Mouse (Mus musculus): ENCODE results near the gene Gatad2b.
A peak's percentile ranks its signal among the peaks of the same experiment; 100 is the strongest.
"Not testable (repeated sequence)": the region's sequence is repeated elsewhere in the genome, so short reads cannot be mapped to it uniquely, and the experiment has no call there.

The Gatad2b gene

DNA sequence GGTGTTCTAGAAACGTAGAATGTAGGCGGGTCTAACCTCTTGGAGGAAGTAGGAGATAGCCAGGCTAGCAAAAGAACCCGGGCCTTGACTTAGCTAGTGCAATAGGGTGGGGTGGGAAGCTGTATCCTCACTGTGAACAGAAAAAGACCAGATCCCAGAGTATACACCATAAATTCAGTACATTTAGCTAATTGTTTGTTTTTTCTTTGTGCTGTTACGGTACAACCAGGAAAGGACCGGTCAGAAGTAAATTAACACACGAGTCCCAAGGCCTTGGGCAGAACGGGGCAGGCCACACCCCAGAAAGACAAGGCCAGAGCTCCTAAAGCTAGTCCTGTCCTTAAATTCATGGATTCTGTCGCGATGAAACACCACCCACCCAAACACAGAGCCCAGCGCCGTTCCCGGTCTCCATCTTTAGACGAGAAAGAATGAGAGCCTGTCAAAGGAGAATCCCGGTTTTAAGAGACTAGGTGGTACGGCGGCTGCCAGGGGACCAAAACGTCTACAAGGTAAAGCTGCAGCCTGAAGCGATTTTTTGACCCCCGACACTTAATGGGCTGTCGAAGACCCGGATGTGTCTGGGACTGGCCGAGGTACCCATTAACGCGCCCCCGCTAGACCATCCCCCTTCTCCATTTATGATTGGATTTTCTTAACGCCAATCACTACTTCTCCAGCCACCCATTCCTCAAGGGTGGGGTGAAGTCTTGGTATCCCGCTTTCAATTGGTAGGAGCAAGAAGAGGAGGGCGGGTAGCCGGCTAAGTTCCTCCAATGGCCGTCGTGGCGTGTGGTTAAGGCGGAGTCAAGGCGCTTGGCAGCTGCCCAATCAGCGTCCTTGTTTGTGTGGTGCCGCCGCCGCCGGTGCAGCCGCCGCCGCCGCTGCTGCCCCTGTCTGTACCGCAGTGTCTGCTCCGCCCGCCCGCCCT lies at the start of gene Gatad2b:
TSS of gene Gatad2b (plus strand) at position 834 of the 931 bp plus-strand sequence.
- DNase-seq (ENCODE audit: low read depth), result peak; percentile 99

DNA sequence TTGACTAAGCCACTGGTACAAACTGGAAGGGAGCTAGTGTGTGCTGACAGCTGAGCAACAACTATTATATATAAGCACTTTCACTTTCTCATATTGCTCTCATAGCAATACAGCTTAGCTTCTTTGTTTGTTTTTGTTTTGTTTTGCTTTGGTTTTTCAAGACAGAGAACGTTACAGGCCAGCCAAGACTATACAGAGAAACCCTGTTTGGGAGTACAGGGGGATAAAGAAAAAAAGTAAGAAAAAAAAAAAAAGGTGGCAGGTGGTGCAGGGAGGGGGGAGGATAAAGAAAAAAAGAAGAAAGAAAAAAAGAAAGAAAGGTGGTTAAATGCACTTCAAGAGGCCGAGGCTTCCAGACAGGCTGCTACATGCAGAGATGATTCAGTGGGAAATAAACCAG lies 47.6 kb upstream of the Gatad2b start:
- no peak for DNase-seq (ENCODE audit: low read depth)

DNA sequence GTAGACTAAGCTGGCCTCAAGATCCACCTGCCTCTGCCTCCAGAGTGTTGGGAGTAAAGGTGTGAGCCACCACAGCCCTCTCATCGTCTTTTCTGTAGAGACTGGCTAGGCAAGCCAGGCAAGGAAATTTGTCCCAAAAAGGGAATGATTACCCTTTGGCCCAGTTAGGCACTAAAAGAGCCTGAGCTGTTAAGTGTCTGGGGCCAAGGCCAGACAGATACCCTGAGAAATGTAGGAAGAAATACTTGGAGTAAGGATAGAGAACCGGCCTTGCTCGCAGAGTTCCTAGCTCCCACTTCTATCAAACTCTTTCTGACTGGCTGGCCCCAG lies 45.4 kb upstream of the Gatad2b start:
- no peak for DNase-seq (ENCODE audit: low read depth)

DNA sequence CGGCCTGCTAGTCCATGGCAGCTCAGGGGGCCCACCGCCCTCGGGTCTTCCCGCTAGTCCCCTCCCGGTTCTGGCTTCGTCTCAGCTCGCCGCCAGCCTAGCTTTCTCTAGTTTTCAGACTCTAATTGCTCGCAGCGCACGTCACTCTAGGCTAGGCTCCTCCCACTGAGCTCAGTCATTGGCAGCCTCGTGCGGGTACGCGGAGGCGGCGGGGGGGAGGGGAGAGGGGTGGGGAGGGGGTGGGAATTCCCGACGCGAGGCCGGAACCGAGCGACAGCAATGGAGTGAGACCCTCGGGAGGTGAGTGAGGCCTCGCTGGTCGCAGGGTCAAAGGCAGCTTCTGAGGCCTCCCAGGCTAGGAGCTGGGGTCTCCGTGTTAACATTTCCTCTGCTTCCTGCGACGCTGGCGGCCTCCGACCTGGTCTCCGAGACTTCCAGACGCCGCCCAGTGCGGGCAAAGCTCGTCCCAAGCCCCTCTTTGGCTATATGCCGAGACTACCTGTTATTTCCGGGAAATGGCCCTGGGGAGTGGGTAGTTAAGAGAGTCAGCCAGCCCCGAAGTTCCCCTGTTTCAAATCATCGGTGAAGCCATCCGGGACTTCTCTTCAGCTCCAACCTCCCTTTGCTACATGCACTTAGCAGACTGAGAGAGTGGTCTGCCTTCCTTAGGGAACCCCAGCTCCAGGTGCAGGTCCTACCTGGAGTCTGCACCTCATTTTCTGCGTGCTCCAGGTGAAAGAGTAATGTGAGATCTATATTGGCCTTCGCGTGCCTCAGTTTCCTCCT lies 44.8 kb upstream of the Gatad2b start, which contains the start of gene Slc39a1:
TSS of gene Slc39a1 (plus strand) at position 213 of the 786 bp plus-strand sequence.
- DNase-seq (ENCODE audit: low read depth), result peak; percentile 93

DNA sequence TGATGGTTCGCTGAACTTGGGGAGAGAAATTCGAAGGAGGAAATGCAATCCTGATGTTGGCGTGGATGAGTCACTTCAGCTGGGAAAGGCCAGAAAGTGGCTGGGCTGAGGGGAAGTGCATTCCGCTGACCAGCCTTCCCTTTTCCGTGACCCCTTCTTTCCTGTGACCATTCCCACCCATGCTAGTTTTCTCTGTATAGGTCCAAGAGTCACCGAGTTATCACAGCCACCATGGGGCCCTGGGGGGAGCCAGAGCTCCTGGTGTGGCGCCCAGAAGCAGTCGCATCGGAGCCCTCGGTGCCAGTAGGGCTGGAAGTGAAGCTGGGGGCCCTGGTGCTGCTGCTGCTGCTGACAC lies 44.3 kb upstream of the Gatad2b start:
- DNase-seq (ENCODE audit: low read depth), result no peak

DNA sequence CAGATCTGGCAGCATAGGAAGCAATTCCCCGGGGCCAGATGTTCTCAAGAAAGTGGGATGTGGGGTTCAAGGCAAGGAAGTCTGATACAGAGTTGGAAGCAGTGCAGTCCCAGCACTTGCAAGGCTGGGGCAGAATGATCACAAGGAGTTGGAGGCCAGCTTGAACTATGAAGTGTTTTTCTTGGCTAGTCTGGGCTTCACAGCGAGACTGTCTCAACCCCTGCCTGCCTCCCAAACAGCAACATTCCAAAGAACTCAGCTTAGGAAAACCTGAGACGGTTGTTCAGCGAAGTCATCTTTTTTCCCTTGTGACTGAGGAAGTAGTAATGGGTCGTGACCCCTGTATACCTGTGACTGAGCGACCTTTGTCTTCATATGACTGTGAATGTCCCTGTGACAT lies 42.2 kb upstream of the Gatad2b start:
- DNase-seq (ENCODE audit: low read depth), result no peak

DNA sequence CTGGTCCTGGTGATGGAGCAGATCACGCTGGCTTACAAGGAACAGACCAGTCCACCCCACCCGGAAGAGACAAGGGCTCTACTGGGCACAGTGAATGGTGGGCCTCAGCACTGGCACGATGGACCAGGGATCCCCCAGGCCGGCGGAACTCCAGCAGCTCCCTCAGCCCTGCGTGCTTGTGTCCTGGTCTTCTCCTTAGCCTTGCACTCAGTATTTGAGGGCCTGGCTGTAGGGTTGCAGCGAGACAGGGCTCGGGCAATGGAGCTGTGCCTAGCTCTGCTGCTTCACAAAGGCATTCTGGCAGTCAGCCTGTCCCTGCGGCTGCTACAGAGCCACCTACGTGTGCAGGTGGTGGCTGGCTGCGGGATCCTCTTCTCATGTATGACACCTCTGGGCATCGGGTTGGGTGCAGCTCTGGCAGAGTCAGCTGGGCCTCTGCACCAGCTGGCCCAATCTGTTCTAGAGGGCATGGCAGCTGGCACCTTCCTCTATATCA lies 41.2 kb upstream of the Gatad2b start:
- not testable (repeated sequence) for DNase-seq (ENCODE audit: low read depth)

DNA sequence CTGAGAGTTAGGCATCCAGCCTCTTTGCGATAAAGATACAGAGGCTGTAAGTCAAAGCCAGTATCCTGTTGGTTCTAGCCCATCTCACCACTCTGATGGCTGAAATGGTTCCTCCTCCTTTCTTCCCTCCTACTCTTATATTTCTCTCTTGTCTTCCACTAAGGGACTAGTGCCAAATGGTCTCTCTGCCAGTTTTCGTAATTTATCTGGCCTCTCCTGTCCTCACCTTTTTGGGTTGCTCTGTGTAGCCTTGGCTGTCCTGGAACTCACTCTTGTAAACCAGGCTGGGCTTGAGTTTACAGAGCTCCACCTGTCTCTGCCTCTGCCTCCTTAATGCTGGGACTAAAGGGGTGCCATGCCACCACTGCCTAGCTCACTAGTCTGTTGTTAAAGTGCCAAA lies 40.3 kb upstream of the Gatad2b start:
- DNase-seq (ENCODE audit: low read depth), result not testable (repeated sequence)

DNA sequence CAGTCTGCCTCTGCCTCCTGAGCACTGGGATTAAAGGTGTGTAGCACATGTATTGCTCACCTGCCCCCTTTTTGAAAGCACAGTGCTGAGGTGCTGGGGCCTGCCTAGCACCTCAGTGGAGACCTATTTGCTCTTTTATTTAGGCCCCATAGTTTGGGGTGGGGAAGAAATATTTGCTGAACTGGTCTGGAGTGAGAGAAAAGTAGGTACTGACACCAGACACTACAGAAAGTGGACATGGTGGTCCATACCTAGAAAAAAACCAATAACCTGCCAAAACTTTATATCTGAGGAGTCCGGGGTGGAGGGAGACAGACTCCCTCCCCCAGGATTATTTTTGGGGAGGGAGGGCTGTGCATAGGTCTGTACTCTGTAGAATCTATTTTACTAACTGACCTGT lies 39.8 kb upstream of the Gatad2b start:
- DNase-seq (ENCODE audit: low read depth), result not testable (repeated sequence)

DNA sequence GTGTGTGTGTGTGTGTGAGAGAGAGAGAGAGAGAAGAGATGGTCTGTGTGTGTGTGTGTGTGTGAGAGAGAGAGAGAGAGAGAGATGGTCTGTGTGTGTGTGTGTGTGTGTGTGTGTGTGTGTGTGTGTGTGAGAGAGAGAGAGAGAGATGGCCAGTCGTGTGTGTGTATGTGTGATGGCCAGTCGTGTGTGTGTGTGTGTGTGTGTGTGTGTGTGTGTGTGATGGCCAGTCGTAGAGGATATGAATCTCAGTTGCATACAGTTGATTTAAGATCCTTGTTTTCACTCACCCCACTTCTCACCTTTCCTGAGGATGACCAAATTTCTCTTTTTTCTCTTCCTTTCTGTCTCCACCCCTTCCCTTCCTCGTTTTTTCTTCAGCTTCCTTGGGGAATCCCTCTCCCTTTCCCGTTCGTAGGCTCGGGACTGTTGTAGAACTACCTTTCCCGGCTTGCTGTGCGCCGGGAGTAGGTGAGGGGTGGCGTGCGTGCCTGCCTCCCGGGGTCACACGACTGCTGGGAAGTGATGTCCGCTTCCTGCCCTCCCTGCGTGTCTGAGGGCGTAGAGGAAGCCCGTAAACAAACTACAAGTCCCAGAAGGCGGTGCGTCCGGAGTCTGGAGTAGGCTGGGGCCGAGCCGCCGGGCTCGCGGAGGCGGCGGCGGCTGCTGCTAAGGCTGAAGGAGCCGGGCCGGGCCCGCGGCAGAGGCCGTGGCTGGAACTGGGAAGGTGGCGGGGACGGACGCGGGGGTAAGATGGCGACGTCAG lies 39.1 kb upstream of the Gatad2b start, which contains the start of gene Crtc2:
TSS of gene Crtc2 (plus strand) at position 511 of the 766 bp plus-strand sequence.
- DNase-seq (ENCODE audit: low read depth), result peak; percentile 85

DNA sequence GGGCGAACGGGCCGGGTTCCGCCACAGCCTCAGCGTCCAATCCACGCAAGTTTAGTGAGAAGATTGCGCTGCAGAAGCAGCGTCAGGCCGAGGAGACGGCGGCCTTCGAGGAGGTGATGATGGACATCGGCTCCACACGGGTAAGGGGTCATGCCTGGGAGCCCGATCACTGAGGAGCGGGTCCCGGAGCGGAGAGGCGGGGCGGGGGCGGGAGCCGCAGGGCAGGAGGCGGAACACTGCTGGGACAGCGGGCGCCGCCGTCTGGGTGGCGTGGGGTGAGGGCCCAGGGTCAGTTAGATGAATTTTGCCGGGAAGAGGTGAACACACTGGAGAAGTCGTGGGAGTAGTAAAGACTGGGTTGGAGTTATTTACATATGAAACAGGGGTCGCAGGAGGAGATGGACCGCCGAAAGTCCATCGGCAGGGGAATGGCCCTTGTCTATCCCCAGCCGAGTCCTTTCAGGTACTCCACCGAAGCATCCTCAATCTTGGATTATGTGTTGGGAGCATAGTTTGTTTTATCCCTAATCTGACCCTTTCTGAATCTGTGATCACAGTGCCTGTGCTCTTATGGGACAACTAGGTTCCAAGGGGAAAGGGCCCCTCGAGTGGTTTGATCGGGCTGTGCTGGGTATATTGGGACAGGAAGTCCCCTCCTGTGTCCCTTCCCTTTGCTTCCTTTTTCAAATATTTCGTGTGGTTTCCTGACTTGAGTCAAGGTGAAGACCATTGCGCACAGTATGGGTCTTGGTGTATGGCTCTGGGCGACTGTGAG lies 38.4 kb upstream of the Gatad2b start:
- no peak for DNase-seq (ENCODE audit: low read depth)

DNA sequence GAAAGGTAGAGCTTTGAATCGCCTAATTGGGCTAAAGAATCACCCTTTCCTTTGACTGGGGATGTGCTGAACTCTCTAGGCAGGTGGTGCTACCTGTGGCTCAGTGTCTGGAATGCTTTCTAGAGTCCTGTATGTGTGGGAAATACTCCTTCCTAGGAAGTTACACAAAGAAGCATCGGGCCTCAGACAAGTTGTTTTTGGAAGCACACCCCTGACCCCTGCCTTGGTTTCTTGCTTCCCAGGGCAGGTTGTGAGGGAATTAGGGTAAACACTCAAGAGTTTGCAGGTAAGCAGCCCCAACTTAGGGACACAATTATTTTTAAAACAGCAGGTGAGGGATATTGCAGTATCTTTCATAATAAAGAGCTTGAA lies 37.8 kb upstream of the Gatad2b start:
- no peak for DNase-seq (ENCODE audit: low read depth)

DNA sequence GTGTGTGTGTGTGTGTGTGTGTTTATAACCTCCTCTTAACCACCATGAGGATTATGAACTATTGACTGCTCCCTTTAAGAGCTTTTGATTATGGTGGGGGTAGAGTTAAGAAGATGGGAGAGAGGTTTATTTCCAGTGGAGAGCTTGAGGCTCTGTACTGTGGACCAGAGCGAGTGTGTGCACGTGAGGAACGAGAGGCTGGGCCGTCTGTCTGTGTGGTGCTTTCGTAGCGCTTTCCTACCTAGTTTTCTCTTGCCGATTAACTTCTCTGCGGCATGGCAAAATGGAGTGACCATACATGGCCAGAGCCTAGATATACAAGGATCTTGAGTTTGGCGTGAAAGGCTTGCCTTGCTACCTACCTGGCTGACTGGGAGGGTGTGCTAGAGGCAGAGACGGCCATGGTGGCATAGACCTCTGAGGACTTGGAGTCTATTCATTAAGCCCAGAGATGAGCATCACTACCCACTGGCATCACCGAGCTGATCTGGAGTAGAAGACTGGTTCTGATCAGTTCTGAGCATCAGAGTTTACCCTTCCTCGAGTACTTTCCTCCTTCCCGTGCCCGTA lies 37.1 kb upstream of the Gatad2b start:
- DNase-seq (ENCODE audit: low read depth), result no peak

DNA sequence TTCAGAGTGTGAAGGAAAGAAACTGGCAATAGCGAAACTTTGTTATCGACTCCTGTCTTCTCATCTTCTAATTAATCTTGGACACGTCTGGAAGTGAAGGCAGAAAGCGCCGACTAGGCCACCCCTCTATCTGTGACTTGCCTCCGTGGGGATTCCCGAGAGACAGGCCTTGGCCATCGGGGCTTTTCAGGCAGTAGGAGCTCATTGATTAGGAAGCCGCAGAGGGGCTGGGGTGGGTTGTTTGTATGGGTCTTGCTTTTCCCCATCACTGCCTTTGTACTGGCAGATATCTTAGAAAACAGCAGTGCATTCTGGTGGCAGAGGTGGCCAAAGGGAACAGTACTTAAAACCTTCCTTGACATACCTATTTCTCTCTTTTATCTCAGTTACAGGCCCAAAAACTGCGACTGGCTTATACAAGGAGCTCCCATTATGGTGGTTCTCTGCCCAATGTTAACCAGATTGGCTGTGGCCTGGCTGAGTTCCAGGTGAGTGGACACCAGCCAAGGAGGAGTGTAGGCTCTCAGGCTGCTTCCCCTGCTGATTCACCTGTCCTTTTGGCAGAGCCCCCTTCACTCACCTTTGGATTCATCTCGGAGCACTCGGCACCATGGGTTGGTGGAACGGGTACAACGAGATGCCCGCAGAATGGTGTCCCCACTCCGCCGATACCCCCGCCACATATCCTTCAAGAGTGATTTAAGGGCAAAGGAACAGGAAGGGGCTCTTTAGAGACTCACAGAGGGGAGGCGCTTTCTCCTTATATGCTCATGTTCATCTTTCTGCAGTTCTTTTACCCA lies 36.0 kb upstream of the Gatad2b start:
- no peak for DNase-seq (ENCODE audit: low read depth)

DNA sequence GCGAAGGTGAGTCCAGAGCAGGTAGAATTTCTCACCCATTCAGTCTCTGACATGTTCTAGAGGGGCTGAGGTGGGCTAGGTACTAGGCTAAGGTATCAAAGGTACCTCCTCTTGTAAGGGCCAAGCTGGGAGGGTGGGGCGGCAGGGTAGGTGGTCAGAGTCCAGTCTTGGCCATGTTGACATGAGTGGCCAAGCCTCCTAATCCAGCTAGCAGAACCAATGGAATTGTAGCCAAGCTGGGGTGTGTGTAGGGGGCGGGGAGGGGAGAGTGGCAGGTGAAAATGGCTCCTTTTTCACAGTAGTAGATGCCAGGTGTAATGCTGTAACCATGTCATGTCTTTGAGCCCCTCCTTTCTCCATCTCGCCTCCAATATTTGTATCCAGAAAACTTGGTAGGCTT lies 34.5 kb upstream of the Gatad2b start:
- DNase-seq (ENCODE audit: low read depth), result no peak

DNA sequence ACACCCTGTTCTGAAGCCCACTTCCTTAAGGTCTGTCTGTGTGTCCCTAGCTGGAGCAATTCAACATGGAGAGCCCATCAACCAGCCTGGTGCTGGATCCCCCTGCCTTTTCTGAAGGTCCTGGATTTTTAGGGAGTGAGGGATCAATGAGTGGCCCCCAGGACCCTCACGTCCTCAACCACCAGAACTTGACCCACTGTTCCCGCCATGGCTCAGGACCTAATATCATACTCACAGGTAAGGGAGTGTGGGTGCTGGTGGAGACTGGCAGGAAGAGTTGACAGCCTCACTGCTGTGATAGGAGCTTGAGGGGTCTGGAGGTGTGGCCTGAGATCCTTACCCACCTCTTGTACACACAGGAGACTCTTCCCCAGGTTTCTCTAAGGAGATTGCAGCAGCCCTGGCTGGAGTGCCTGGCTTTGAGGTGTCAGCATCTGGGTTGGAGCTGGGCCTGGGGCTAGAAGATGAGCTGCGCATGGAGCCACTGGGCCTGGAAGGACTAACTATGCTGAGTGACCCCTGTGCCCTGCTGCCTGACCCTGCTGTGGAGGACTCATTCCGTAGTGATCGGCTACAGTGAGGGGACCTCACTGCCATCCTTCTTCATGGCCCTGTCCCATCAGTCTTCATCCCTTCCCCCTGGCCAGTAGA lies 29.7 kb upstream of the Gatad2b start:
- no peak for DNase-seq (ENCODE audit: low read depth)

DNA sequence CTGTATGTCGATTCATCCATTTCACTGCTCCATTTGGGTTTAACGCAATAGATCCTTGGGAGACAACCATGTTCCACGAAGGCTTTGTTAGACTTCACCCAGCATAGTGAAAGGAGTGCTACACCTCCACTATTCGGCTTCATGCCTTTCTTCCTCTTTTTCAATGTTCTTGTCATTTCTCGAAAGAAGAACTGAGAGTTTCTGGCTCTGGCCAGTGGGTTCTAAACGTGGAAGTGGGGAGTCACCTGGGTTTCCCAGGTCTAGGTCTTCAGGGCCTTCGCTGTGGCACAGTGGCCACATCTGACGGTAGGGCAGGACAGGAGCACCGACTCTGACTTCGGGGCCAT lies 28.3 kb upstream of the Gatad2b start:
- no peak for DNase-seq (ENCODE audit: low read depth)

DNA sequence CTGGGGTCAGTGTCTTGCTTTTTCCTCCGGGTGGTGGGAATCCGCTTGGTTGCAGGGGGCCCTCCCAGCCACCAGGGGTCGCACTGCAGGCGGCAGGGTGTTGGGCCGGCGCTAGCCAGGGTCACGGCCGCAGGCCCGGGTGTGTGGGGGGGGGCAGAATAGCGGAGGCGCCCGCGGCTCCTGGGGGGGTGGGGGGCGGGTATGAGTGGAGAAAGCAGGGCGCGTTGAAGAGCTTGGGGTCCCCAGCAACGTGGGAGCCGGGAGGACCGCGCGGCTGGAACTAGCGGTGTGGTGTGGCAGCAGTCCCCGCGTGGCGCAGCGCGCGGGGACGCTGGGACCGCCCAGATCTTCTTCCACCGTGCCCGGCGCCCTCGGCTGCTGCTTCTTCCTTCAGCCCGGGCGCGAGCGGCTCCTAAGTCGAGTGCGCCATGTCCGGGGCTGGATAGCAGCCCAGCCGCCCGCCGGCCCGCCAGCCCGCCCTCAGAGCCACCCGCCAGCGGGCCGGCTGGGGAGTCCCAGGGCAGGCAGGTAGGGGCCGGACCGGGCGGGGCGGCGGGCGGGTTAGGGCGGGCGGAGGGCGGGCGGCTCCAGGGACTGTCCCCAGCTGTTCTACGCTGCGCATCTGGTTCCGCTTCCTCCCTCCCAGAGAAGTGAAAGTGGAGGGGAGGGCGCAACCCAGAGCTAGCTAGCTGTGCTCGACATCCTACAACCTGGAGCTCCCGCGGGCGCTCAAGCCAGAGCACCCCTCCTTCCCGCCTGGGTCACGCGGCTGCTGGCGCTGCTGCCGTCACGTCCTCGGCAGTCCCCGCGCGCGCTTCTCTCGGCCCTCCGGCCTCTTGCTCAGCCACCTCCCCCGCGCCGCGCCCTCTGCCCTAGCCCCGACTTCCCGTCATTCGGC lies 27.7 kb upstream of the Gatad2b start, which contains the start of gene Dennd4b:
TSS of gene Dennd4b (plus strand) at position 152 of the 898 bp plus-strand sequence.
- DNase-seq (ENCODE audit: low read depth), result peak; percentile 79

Measured in c-Kit-positive CD71-negative TER-119-negative erythroid progenitor cells, embryonic 14.5 days (primary cell).